8 mouse cellular contexts compared by ENCODE assay signal in genomic region chr11:119300246-119300935, GRCm38 (mm10). TPM values are rescaled to one million over a fixed set of nuclear protein-coding genes. Genes with fewer than 3 reads are reported as not detected.
DNase-seq lines count a peak whose midpoint lies in the region; ATAC-seq lines count a peak whose summit lies in the region.

No protein-coding gene starts in this region.

- ATAC-seq in erythroblast, adult 5-6 weeks (replicated peaks; ENCODE audit: low FRiP score, poor library complexity, severe bottlenecking) = peak; percentile 78
- ATAC-seq in limb, embryonic 15.5 days (ENCODE audit: insufficient number of reproducible peaks, low FRiP score, low TSS enrichment, low read depth) = no peak
- peak; percentile 9; the same call in 1 of the 2 replicates for ATAC-seq in stomach, embryonic 16.5 days (ENCODE audit: insufficient read depth, low FRiP score)

- 0 out of 2 replicates have a peak, but pooled peaks cover 6% of the 10 kb centered on the region for H3K27me3 ChIP-seq in limb, embryonic 15.5 days
- no peaks in the 10 kb centered on the region for H3K27me3 ChIP-seq in stomach, embryonic 16.5 days (ENCODE audit: control insufficient read depth, insufficient read depth, low read length)

- peaks cover 15% of the 10 kb centered on the region for H3K4me1 ChIP-seq in limb, embryonic 15.5 days
- H3K4me1 ChIP-seq in stomach, embryonic 16.5 days (ENCODE audit: control insufficient read depth, insufficient read depth, low read length) = peaks cover 14% of the 10 kb centered on the region

- H3K4me2 ChIP-seq in limb, embryonic 15.5 days = peak overlapping the region; percentile 66
- peak overlapping the region; percentile 92 for H3K4me2 ChIP-seq in stomach, embryonic 16.5 days (ENCODE audit: low read depth, low read length)

- H3K36me3 ChIP-seq in limb, embryonic 15.5 days = peaks cover 28% of the 10 kb centered on the region
- peaks cover 9% of the 10 kb centered on the region; the same call in 1 of the 2 replicates for H3K36me3 ChIP-seq in stomach, embryonic 16.5 days (ENCODE audit: control insufficient read depth, insufficient read depth, low read length)

- H3K9ac ChIP-seq in limb, embryonic 15.5 days = peak overlapping the region; percentile 76
- H3K9ac ChIP-seq in stomach, embryonic 16.5 days (ENCODE audit: low read length) = peak overlapping the region; percentile 94

- WGBS in limb, embryonic 15.5 days = 2% methylated on average over 31 of the region's 31 CpGs
- 1% methylated on average over 31 of the region's 31 CpGs for WGBS in stomach, embryonic 16.5 days

- H3K4me3 ChIP-seq in limb, embryonic 15.5 days = peak overlapping the region; percentile 100
- peak overlapping the region; percentile 95 for H3K4me3 ChIP-seq in stomach, embryonic 16.5 days (replicated peaks; ENCODE audit: low read length)

- H3K9me3 ChIP-seq in limb, embryonic 15.5 days = no peaks in the 10 kb centered on the region
- no peaks in the 10 kb centered on the region for H3K9me3 ChIP-seq in stomach, embryonic 16.5 days (replicated peaks; ENCODE audit: control insufficient read depth, low read length)

- peak overlapping the region; percentile 89 for H3K27ac ChIP-seq in limb, embryonic 15.5 days
- H3K27ac ChIP-seq in stomach, embryonic 16.5 days (ENCODE audit: low read length) = peak overlapping the region; percentile 87

- peak; percentile 46 for DNase-seq in adrenal gland, postnatal 14 days
- DNase-seq in adrenal gland, postnatal 25 days = no peak
- DNase-seq in 416B (ENCODE audit: low read depth) = peak; percentile 49
- no peak for DNase-seq in layer of hippocampus, postnatal 10 days (ENCODE audit: low spot score in 2 of 2)
- DNase-seq in spleen, adult 12 weeks (ENCODE audit: low spot score) = no peak

RNA-seq across cellular contexts. Expression of gene Eif4a3, which starts 0.5 kb away (rescaled TPM):
- 129 and 132 TPM in 2 replicates for total RNA-seq in adrenal gland, postnatal 14 days (2021)
- total RNA-seq in adrenal gland, postnatal 25 days (2021) = 121 and 129 TPM in 2 replicates
- total RNA-seq in erythroblast, adult 5-6 weeks (2015; ENCODE audit: low replicate concordance) = 71.5 and 81.1 TPM in 2 replicates
- 44.6 and 45.7 TPM in 2 replicates for total RNA-seq in erythroblast, adult 5-6 weeks (2017; ENCODE audit: low replicate concordance)
- polyA plus RNA-seq in limb, embryonic 15.5 days (2015; fragmentation: Nextera tagmentation; extraction: Ambion mirVana) = 314 and 316 TPM in 2 replicates
- 272 and 284 TPM in 2 replicates for polyA plus RNA-seq in stomach, embryonic 16.5 days (2015; fragmentation: Nextera tagmentation; extraction: Ambion mirVana)
- 10 to 100 TPM; 88.9 to 93.0 TPM for total RNA-seq in layer of hippocampus, postnatal 10 days (2021)

RNA-seq across cellular contexts. Expression of gene Card14, which starts 7.2 kb away (rescaled TPM):
- 0.30 and 0.38 TPM in 2 replicates for total RNA-seq in adrenal gland, postnatal 14 days (2021)
- 0.30 and 0.38 TPM in 2 replicates for total RNA-seq in adrenal gland, postnatal 25 days (2021)
- not detected in 2 replicates for total RNA-seq in erythroblast, adult 5-6 weeks (2015; ENCODE audit: low replicate concordance)
- not detected in 2 replicates for total RNA-seq in erythroblast, adult 5-6 weeks (2017; ENCODE audit: low replicate concordance)
- polyA plus RNA-seq in limb, embryonic 15.5 days (2015; fragmentation: Nextera tagmentation; extraction: Ambion mirVana) = 5.0 and 5.3 TPM in 2 replicates
- 3.2 and 5.1 TPM in 2 replicates for polyA plus RNA-seq in stomach, embryonic 16.5 days (2015; fragmentation: Nextera tagmentation; extraction: Ambion mirVana)
- under 1 TPM; 0.25 to 0.38 TPM for total RNA-seq in layer of hippocampus, postnatal 10 days (2021)

RNA-seq across cellular contexts. Expression of gene Gaa, which starts 32.7 kb away (rescaled TPM):
- total RNA-seq in adrenal gland, postnatal 14 days (2021) = 78.3 and 81.3 TPM in 2 replicates
- total RNA-seq in adrenal gland, postnatal 25 days (2021) = 101 and 102 TPM in 2 replicates
- 4.6 and 10.6 TPM in 2 replicates for total RNA-seq in erythroblast, adult 5-6 weeks (2015; ENCODE audit: low replicate concordance)
- total RNA-seq in erythroblast, adult 5-6 weeks (2017; ENCODE audit: low replicate concordance) = 5.5 and 7.1 TPM in 2 replicates
- 82.0 and 90.8 TPM in 2 replicates for polyA plus RNA-seq in limb, embryonic 15.5 days (2015; fragmentation: Nextera tagmentation; extraction: Ambion mirVana)
- 74.7 and 85.1 TPM in 2 replicates for polyA plus RNA-seq in stomach, embryonic 16.5 days (2015; fragmentation: Nextera tagmentation; extraction: Ambion mirVana)
- 100 to 1,000 TPM; 131 to 136 TPM for total RNA-seq in layer of hippocampus, postnatal 10 days (2021)

RNA-seq across cellular contexts. Expression of gene Sgsh, which starts 54.9 kb away (rescaled TPM):
- 14.8 and 15.7 TPM in 2 replicates for total RNA-seq in adrenal gland, postnatal 14 days (2021)
- total RNA-seq in adrenal gland, postnatal 25 days (2021) = 21.6 and 26.9 TPM in 2 replicates
- total RNA-seq in erythroblast, adult 5-6 weeks (2015; ENCODE audit: low replicate concordance) = 0.77 and 4.2 TPM in 2 replicates
- 1.5 and 3.2 TPM in 2 replicates for total RNA-seq in erythroblast, adult 5-6 weeks (2017; ENCODE audit: low replicate concordance)
- polyA plus RNA-seq in limb, embryonic 15.5 days (2015; fragmentation: Nextera tagmentation; extraction: Ambion mirVana) = 6.9 and 8.0 TPM in 2 replicates
- 6.7 and 7.5 TPM in 2 replicates for polyA plus RNA-seq in stomach, embryonic 16.5 days (2015; fragmentation: Nextera tagmentation; extraction: Ambion mirVana)
- total RNA-seq in layer of hippocampus, postnatal 10 days (2021) = 1 to 10 TPM; 4.7 to 5.1 TPM

RNA-seq across cellular contexts. Expression of gene Slc26a11, which starts 55.0 kb away (rescaled TPM):
- 7.5 and 9.7 TPM in 2 replicates for total RNA-seq in adrenal gland, postnatal 14 days (2021)
- total RNA-seq in adrenal gland, postnatal 25 days (2021) = 9.5 and 13.1 TPM in 2 replicates
- not detected in 2 replicates for total RNA-seq in erythroblast, adult 5-6 weeks (2015; ENCODE audit: low replicate concordance)
- 0.70 TPM in 1 of 2 replicates, not detected in the other for total RNA-seq in erythroblast, adult 5-6 weeks (2017; ENCODE audit: low replicate concordance)
- polyA plus RNA-seq in limb, embryonic 15.5 days (2015; fragmentation: Nextera tagmentation; extraction: Ambion mirVana) = 10.7 and 11.1 TPM in 2 replicates
- polyA plus RNA-seq in stomach, embryonic 16.5 days (2015; fragmentation: Nextera tagmentation; extraction: Ambion mirVana) = 9.9 and 10.5 TPM in 2 replicates
- total RNA-seq in layer of hippocampus, postnatal 10 days (2021) = 1 to 10 TPM; 5.4 to 6.3 TPM

Comparison
In these comparisons a context has a peak if more than half of its experiments do, and no peak if none do; other contexts are left out.
1. DNase-seq: peak in adrenal gland, postnatal 14 days (single experiment) and 416B (single experiment); none in adrenal gland, postnatal 25 days (single experiment), layer of hippocampus, postnatal 10 days (0 of 2) and spleen, adult 12 weeks (single experiment).